Mouse (Mus musculus): ENCODE results near the gene Samd9l.
"Not testable (repeated sequence)": the region's sequence is repeated elsewhere in the genome, so short reads cannot be mapped to it uniquely, and the experiment has no call there.

- not testable (repeated sequence) for TF ChIP-seq CTCF (IDR thresholded peaks at IDR 0.05; ENCODE audit: low read depth, low read length); POLR2A (IDR thresholded peaks at IDR 0.05; ENCODE audit: borderline replicate concordance, low read depth, low read length)
Measured at GRCm38 (mm10) chr6:3384816-3385215, 14.6 kb downstream of the Samd9l start.
